Mouse (Mus musculus): ENCODE data around the gene Prdm11.

Gene Prdm11

GRCm38 (mm10) chr2:92917405-92918142 lies 128.4 kb downstream of the Prdm11 start:
- no peak for DNase-seq

- DNase-seq: no peak
Observed at GRCm38 (mm10) chr2:92915659-92916631, 130.0 kb downstream of the Prdm11 start.

All from heart, adult 11 months (tissue).